Mouse (Mus musculus) limb, embryonic 11.5 days (tissue): ENCODE data around the gene Islr2. TPM values are rescaled to one million over a fixed set of nuclear protein-coding genes. Genes with fewer than 3 reads are reported as not detected.

Experiments used
- ATAC-seq: fragments of 200-750 bp; cut with Nextera tagmentation; 2 replicates; pipeline ENCODE4 v1.8.0; 2017; ENCODE audit warnings: low read depth; ENCODE audit not compliant: insufficient number of reproducible peaks, low FRiP score, low TSS enrichment
- DNase-seq: peaks from one replicate; pipeline ENCODE4 v3.0.0-alpha.2; 2015; ENCODE audit warnings: low spot score
- H3K27ac ChIP-seq: fragments of 300-500 bp; sonication (generic); replicated peaks from 2 replicates; pipeline ENCODE4 v1.5.1; 2014; ENCODE audit warnings: low read depth, mild to moderate bottlenecking, low read length
- H3K27me3 ChIP-seq: fragments of 300-500 bp; sonication (generic); 2 replicates; pipeline ENCODE4 v1.6.1; 2014; ENCODE audit warnings: mild to moderate bottlenecking, low read length, mixed read lengths; ENCODE audit not compliant: control insufficient read depth, insufficient read depth
- H3K36me3 ChIP-seq: fragments of 300-500 bp; sonication (generic); 2 replicates; pipeline ENCODE4 v1.6.1; 2014; ENCODE audit warnings: mild to moderate bottlenecking, low read length, moderate library complexity, mixed read lengths; ENCODE audit not compliant: control insufficient read depth, insufficient read depth
- H3K4me1 ChIP-seq: fragments of 300-500 bp; sonication (generic); 2 replicates; pipeline ENCODE4 v1.6.1; 2014; ENCODE audit warnings: low read length, mixed read lengths; ENCODE audit not compliant: control insufficient read depth, insufficient read depth
- H3K4me2 ChIP-seq: fragments of 300-500 bp; sonication (generic); 2 replicates; pipeline ENCODE4 v1.6.1; 2014; ENCODE audit warnings: low read depth, mild to moderate bottlenecking, moderate library complexity; ENCODE audit not compliant: severe bottlenecking
- H3K4me3 ChIP-seq: fragments of 300-500 bp; sonication (generic); 2 replicates; pipeline ENCODE4 v1.5.1; 2014; ENCODE audit warnings: low read depth, low read length
- H3K9ac ChIP-seq: fragments of 300-500 bp; sonication (generic); 2 replicates; pipeline ENCODE4 v1.6.1; 2014; ENCODE audit warnings: mild to moderate bottlenecking, low read length
- H3K9me3 ChIP-seq: fragments of 300-500 bp; sonication (generic); 2 replicates; pipeline ENCODE4 v1.6.1; 2016; ENCODE audit warnings: low read length; ENCODE audit not compliant: control insufficient read depth
- WGBS: fragments of 180-500 bp; shearing (Covaris S2); extraction: QIAGEN DNeasy Blood & Tissue Kit; methylation state at CpG from one replicate; pipeline ENCODE4 v1.1.7; 2014; 5-methylcytosine and 5-hydroxymethylcytosine counted together
- polyA plus RNA-seq: library from polyadenylated mRNA; unstranded; fragments of >200 nt; fragmentation: Nextera tagmentation; extraction: Ambion mirVana; gene quantifications from 2 replicates; pipeline ENCODE4 v1.2.1, GENCODE M21; 2014

Gene Islr2
- polyA plus RNA-seq, 1 experiment from 2014 or later, result 0.60 TPM

DNA sequence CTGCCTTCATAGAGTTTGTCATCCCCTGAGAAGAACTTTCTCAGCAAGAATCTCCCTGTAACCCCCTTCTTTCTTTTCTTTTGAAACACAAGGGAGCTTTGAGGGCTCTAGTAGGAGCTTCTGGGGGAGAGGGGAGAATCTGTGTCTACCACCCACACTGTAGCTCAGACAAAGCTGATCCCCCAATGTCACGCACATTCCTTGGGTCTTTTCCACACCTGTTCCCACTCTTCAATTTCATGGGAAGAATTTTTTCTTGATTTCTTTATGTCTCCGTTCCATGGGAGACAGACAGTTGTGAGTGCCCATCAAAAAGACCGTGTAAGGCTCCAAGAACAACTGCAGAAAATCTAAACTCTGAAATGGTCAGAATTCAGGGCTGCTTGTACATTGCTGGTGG is 35.2 kb downstream of the Islr2 start:
- Histone ChIP-seq H3K36me3 (no peaks in the 10 kb centered on the region), H3K4me3 (no peak overlapping the region), H3K27me3 (no peaks in the 10 kb centered on the region), H3K4me2 (no peak overlapping the region), H3K4me1 (0 out of 2 replicates have a peak, but pooled peaks cover 4% of the 10 kb centered on the region), H3K9ac (no peak overlapping the region), H3K9me3 (no peaks in the 10 kb centered on the region), H3K27ac (no peak overlapping the region)
- 86% methylated on average over 3 of the region's 3 CpGs for WGBS
- DNase-seq (peak; percentile 20), ATAC-seq (no peak)

DNA sequence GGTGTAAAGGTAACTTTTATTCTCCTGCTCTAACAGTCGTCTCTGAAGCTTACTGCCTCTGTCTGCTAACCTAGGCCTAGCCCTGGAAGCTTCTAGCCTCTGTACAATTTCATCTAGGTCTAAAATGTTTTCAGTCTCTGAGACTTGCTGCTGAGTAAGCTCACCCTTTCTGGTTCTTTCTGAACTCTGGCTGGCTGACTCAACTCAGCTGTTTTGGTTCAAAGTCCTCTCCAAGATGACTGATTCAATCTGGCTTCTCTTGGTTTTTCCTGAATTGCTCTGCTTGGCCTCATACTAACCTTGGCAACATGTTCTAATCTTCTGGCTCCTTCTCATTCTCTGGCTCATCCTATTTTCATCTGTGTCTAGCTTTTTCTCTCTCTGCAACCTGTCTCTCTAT is 38.3 kb downstream of the Islr2 start:
- Histone ChIP-seq H3K4me3 (no peak overlapping the region), H3K9me3 (no peaks in the 10 kb centered on the region), H3K27ac (no peak overlapping the region), H3K4me1 (0 out of 2 replicates have a peak, but pooled peaks cover 4% of the 10 kb centered on the region), H3K9ac (no peak overlapping the region), H3K36me3 (no peaks in the 10 kb centered on the region), H3K4me2 (no peak overlapping the region), H3K27me3 (no peaks in the 10 kb centered on the region)
- no peak for DNase-seq
- WGBS, result 94% methylated on average over 1 of the region's 1 CpGs
- no peak for ATAC-seq

DNA sequence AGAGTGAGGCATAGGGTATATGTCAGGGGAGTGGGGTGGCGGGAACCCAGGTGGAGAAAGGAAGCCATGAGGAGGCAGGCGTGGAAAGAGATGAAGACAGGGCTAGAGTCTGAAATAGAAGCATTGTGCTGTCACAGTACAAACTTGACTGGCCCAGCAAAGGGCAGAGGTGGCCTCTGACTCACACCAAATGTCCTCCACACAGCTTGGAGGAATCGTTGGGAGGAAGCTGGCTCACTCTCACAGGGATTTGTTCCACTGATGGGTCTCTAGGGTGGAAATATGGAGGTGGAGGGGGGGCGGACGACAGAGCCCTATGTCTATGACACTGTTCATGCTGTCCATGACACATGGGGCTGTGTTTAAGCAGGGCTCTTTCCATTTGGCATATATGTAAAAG is 41.0 kb downstream of the Islr2 start:
- Histone ChIP-seq H3K36me3 (no peaks in the 10 kb centered on the region), H3K4me1 (peaks cover 22% of the 10 kb centered on the region), H3K27me3 (no peaks in the 10 kb centered on the region), H3K4me3 (no peak overlapping the region), H3K4me2 (no peak overlapping the region), H3K27ac (no peak overlapping the region), H3K9ac (no peak overlapping the region), H3K9me3 (no peaks in the 10 kb centered on the region)
- DNase-seq (no peak), ATAC-seq (no peak)
- 76% methylated on average over 5 of the region's 5 CpGs for WGBS

DNA sequence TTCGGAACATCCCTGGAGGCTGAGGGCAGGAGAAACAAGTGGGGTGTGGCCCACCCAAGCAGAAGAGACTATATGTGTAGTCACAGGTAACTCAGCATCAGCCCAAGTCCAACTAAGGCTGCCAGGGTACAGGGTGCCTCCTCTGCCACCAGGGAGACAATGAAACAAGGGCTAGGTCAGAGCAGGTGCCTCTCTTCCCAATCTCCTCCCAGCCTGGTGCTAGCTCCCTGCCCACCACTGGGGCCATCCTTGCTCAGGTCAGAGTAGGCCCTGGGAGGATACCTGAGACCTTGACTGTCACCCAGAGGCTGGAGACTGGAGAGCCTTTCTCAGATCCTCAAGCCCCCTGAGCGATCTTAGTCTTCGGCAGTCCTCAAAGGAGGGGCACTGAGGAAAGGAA is 41.9 kb downstream of the Islr2 start:
- no peak for ATAC-seq

DNA sequence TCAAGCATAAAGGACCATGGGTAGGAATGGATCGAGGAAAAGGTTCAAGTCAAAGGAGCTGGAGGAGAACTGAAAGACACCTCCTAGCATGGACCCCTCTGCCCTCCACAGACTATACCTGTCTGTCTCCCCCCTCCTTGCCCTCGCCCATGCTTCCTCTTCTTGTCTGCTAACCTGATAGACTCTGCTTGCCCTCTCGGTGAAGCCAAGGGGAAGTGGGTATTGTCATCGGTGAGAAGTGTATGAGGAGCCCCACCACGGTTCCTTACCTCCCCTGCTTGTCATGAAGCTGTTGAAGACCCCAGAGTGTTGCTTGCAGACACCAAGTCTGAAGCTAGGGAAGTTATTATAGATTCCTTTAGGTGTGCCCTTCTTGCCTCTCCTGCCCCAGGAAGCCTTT is 43.8 kb downstream of the Islr2 start:
- Histone ChIP-seq H3K4me1 (peaks cover 44% of the 10 kb centered on the region), H3K4me3 (no peak overlapping the region), H3K4me2 (no peak overlapping the region), H3K36me3 (no peaks in the 10 kb centered on the region), H3K9ac (no peak overlapping the region), H3K27me3 (no peaks in the 10 kb centered on the region), H3K27ac (no peak overlapping the region), H3K9me3 (no peaks in the 10 kb centered on the region)
- 83% methylated on average over 5 of the region's 5 CpGs for WGBS
- ATAC-seq, result no peak
- no peak for DNase-seq

More for the DNA sequence above, 41.9 kb downstream of the Islr2 start:
- no peaks in the 10 kb centered on the region for H3K27me3 ChIP-seq
- no peak for DNase-seq
- H3K36me3 ChIP-seq, result no peaks in the 10 kb centered on the region
- no peaks in the 10 kb centered on the region for H3K9me3 ChIP-seq
- peaks cover 32% of the 10 kb centered on the region for H3K4me1 ChIP-seq
- H3K27ac ChIP-seq, result no peak overlapping the region
- no peak overlapping the region for H3K9ac ChIP-seq
- no peak overlapping the region for H3K4me3 ChIP-seq
- H3K4me2 ChIP-seq, result no peak overlapping the region
- WGBS, result 83% methylated on average over 3 of the region's 3 CpGs

DNA sequence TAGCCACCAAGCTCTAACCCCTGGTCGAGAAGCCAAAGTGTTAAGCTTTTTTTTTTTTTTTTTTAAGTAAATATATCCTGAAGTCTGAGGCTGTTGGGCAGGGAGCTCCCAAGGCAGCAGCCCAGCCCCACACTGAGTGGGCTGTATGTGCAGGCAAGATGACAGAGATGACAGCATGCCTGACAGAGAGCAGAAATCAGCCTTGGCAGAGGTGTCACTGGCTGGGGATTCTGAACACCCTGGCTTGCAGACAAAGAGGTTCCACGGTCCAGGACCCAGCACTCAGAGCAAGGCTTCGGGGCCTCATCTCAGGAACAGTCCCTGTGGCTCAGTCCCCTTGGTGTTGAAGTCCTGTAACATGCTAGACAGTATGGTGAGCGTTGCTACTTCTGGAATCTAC is 44.3 kb downstream of the Islr2 start:
- Histone ChIP-seq H3K36me3 (no peaks in the 10 kb centered on the region), H3K27ac (peak overlapping the region; percentile 21; the same call in 1 of the 2 replicates), H3K4me1 (peaks cover 47% of the 10 kb centered on the region), H3K4me3 (no peak overlapping the region), H3K4me2 (no peak overlapping the region), H3K27me3 (no peaks in the 10 kb centered on the region), H3K9ac (peak overlapping the region; percentile 30; the same call in 1 of the 2 replicates), H3K9me3 (no peaks in the 10 kb centered on the region)
- 69% methylated on average over 4 of the region's 4 CpGs for WGBS
- DNase-seq (no peak), ATAC-seq (no peak)

DNA sequence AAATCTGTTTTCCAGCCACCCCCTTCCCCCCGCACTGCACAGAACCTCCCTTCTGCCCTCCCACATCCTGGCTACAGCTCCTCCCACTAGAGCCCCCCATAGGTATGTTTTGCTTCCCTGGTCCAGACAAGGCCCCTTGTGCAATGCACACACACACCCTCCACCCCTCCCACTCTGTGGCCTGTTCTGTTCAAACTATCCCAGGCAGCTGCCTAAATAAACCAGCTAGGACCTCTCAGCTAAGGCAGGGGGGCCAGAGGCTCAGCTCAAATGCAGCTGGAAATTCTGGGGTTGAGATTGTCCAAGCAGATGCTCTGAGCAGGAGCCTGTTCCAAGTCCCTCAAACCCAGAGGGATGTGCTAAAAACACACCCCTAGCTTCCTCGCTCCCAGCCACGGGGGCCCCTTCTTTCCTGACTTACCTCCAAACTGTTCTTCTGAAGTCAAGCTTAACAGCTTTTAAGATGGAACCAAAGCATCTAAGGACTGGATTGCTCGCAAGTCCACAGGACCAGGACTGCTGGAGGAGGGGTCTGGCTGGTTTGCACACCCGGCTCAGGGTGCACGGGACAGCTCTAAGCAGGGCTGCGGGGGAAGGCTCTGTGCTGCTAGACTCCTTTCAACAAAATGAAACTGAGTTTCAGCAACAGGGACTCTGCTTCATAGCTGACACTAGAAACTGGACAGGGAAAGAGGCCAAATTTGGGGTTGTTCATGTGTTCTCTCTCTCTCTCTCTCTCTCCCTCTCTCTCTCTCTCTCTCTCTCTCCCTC is 45.4 kb downstream of the Islr2 start:
- H3K27me3 ChIP-seq, result no peaks in the 10 kb centered on the region
- no peaks in the 10 kb centered on the region for H3K9me3 ChIP-seq
- peak overlapping the region; percentile 24 for H3K4me3 ChIP-seq
- DNase-seq, result peak; percentile 82
- peak overlapping the region; percentile 42 for H3K9ac ChIP-seq
- H3K36me3 ChIP-seq, result peaks cover 2% of the 10 kb centered on the region; the same call in 1 of the 2 replicates
- peak; percentile 91 for ATAC-seq
- 18% methylated on average over 7 of the region's 7 CpGs for WGBS
- peak overlapping the region; percentile 92 for H3K27ac ChIP-seq
- peak overlapping the region; percentile 47 for H3K4me2 ChIP-seq
- peaks cover 47% of the 10 kb centered on the region for H3K4me1 ChIP-seq

DNA sequence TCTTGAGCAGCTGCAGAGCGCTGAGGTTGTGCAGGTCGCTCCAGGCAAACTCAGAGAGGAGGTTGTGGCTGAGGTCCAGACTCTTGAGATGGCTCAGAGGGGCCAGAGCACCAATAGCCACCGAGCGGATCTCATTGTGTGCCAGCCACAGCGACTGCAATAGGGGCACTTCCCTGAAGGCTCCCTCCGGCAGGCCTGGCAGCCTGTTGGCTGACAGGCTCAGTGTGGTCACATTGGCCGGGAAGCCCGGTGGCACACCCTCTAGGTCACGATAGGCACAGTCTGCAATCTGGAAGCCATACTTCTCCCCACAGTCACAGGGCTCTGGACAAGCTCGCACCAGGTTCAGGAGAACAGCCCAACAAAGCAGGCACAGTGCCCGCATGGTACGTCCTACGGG is 46.3 kb downstream of the Islr2 start:
- peaks cover 50% of the 10 kb centered on the region for H3K4me1 ChIP-seq
- H3K4me2 ChIP-seq, result peak overlapping the region; percentile 47
- H3K9me3 ChIP-seq, result no peaks in the 10 kb centered on the region
- no peak for ATAC-seq
- peak overlapping the region; percentile 24 for H3K4me3 ChIP-seq
- H3K27ac ChIP-seq, result peak overlapping the region; percentile 92
- H3K27me3 ChIP-seq, result no peaks in the 10 kb centered on the region
- 87% methylated on average over 13 of the region's 13 CpGs for whole genome bisulfite sequencing
- H3K9ac ChIP-seq, result peak overlapping the region; percentile 42
- peaks cover 2% of the 10 kb centered on the region; the same call in 1 of the 2 replicates for H3K36me3 ChIP-seq
- no peak for DNase-seq
